Mouse (Mus musculus): ENCODE measurements around the gene Cubn. TPM values are rescaled to one million over a fixed set of nuclear protein-coding genes. Genes with fewer than 3 reads are reported as not detected.

The Cubn gene
- polyA plus RNA-seq, 2 experiments, result 0.04 to 0.06 TPM

- H3K4me2 ChIP-seq (ENCODE audit: low read depth), result peak overlapping the region; percentile 2; the same call in 1 of the 2 replicates
- H3K9me3 ChIP-seq (ENCODE audit: control insufficient read depth, low read length), result no peaks in the 10 kb centered on the region
- no peak overlapping the region for H3K9ac ChIP-seq (replicated peaks)
- no peak overlapping the region for H3K27ac ChIP-seq
- no peak for DNase-seq (ENCODE audit: low read depth in 3 of 3, low spot score in 3 of 3)
- no peak overlapping the region for H3K4me3 ChIP-seq (ENCODE audit: insufficient read depth in 1 of 2, low read depth in 2 of 2, low read length in 2 of 2)
- no peaks in the 10 kb centered on the region for H3K36me3 ChIP-seq (replicated peaks; ENCODE audit: control insufficient read depth, insufficient read depth, low read depth)
- TF ChIP-seq EP300 (IDR thresholded peaks at IDR 0.05; ENCODE audit: low read depth) (no peak), CTCF (IDR thresholded peaks at IDR 0.05; ENCODE audit: low read depth) (no peak)
- ATAC-seq (ENCODE audit: insufficient read depth), result no peak
- WGBS (ENCODE audit: insufficient replicate concordance), result 37% methylated on average over 4 of the region's 4 CpGs
- no peaks in the 10 kb centered on the region for H3K27me3 ChIP-seq (ENCODE audit: control insufficient read depth, insufficient read depth, low read length)
- H3K4me1 ChIP-seq (replicated peaks; ENCODE audit: control insufficient read depth in 2 of 2, insufficient read depth in 2 of 2, low read length in 1 of 2), result peaks cover 10 to 29% of the 10 kb centered on the region in 2 experiments; a peak in 3 of 4 replicates
These were observed 222.8 kb downstream of the Cubn start for GRCm38 (mm10) chr2:13268681-13269293.

GRCm38 (mm10) chr2:13264875-13265274 lies 226.7 kb downstream of the Cubn start:
- Histone ChIP-seq H3K4me1 (replicated peaks; ENCODE audit: control insufficient read depth in 2 of 2, insufficient read depth in 2 of 2, low read length in 1 of 2) (peaks cover 6 to 14% of the 10 kb centered on the region in 2 experiments; a peak in 3 of 4 replicates), H3K9me3 (ENCODE audit: control insufficient read depth, low read length) (no peaks in the 10 kb centered on the region), H3K27ac (no peak overlapping the region), H3K27me3 (ENCODE audit: control insufficient read depth, insufficient read depth, low read length) (no peaks in the 10 kb centered on the region), H3K4me3 (ENCODE audit: insufficient read depth in 1 of 2, low read depth in 2 of 2, low read length in 2 of 2) (no peak overlapping the region), H3K4me2 (ENCODE audit: low read depth) (no peak overlapping the region), H3K9ac (replicated peaks) (no peak overlapping the region), H3K36me3 (replicated peaks; ENCODE audit: control insufficient read depth, insufficient read depth, low read depth) (no peaks in the 10 kb centered on the region)
- DNase-seq (ENCODE audit: low read depth in 3 of 3, low spot score in 3 of 3) (no peak), ATAC-seq (ENCODE audit: insufficient read depth) (no peak)
- TF ChIP-seq EP300 (IDR thresholded peaks at IDR 0.05; ENCODE audit: low read depth) (no peak), CTCF (IDR thresholded peaks at IDR 0.05; ENCODE audit: low read depth) (peak; percentile 78)
- WGBS (ENCODE audit: insufficient replicate concordance), result 44% methylated on average over 4 of the region's 4 CpGs

GRCm38 (mm10) chr2:13263150-13263549 lies 228.5 kb downstream of the Cubn start:
- DNase-seq (ENCODE audit: low read depth in 3 of 3, low spot score in 3 of 3), result no peak
- TF ChIP-seq EP300 (IDR thresholded peaks at IDR 0.05; ENCODE audit: low read depth) (no peak), CTCF (IDR thresholded peaks at IDR 0.05; ENCODE audit: low read depth) (no peak)
- Histone ChIP-seq H3K36me3 (replicated peaks; ENCODE audit: control insufficient read depth, insufficient read depth, low read depth) (no peaks in the 10 kb centered on the region), H3K4me2 (ENCODE audit: low read depth) (no peak overlapping the region), H3K9ac (replicated peaks) (no peak overlapping the region), H3K9me3 (ENCODE audit: control insufficient read depth, low read length) (no peaks in the 10 kb centered on the region), H3K4me3 (ENCODE audit: insufficient read depth in 1 of 2, low read depth in 2 of 2, low read length in 2 of 2) (no peak overlapping the region), H3K4me1 (replicated peaks; ENCODE audit: control insufficient read depth in 2 of 2, insufficient read depth in 2 of 2, low read length in 1 of 2) (peaks cover 0 to 2% of the 10 kb centered on the region in 2 experiments; a peak in 1 of 4 replicates), H3K27me3 (ENCODE audit: control insufficient read depth, insufficient read depth, low read length) (no peaks in the 10 kb centered on the region), H3K27ac (no peak overlapping the region)
- ATAC-seq (ENCODE audit: insufficient read depth), result no peak
- 34% methylated on average over 4 of the region's 4 CpGs for WGBS (ENCODE audit: insufficient replicate concordance)

- H3K27me3 ChIP-seq (ENCODE audit: control insufficient read depth, insufficient read depth, low read length), result no peaks in the 10 kb centered on the region
- no peaks in the 10 kb centered on the region for H3K4me1 ChIP-seq (replicated peaks; ENCODE audit: control insufficient read depth in 2 of 2, insufficient read depth in 2 of 2, low read length in 1 of 2)
- H3K4me3 ChIP-seq (ENCODE audit: insufficient read depth in 1 of 2, low read depth in 2 of 2, low read length in 2 of 2), result no peak overlapping the region
- H3K4me2 ChIP-seq (ENCODE audit: low read depth), result no peak overlapping the region
- no peak overlapping the region for H3K27ac ChIP-seq
- no peak for DNase-seq (ENCODE audit: low read depth in 3 of 3, low spot score in 3 of 3)
- no peaks in the 10 kb centered on the region for H3K36me3 ChIP-seq (replicated peaks; ENCODE audit: control insufficient read depth, insufficient read depth, low read depth)
- no peak for ATAC-seq (ENCODE audit: insufficient read depth)
- H3K9ac ChIP-seq (replicated peaks), result no peak overlapping the region
- H3K9me3 ChIP-seq (ENCODE audit: control insufficient read depth, low read length), result no peaks in the 10 kb centered on the region
- 75% methylated on average over 2 of the region's 2 CpGs for WGBS (ENCODE audit: insufficient replicate concordance)
- no peak for TF ChIP-seq CTCF (IDR thresholded peaks at IDR 0.05; ENCODE audit: low read depth)
- no peak for TF ChIP-seq EP300 (IDR thresholded peaks at IDR 0.05; ENCODE audit: low read depth)
These were observed 233.0 kb downstream of the Cubn start for GRCm38 (mm10) chr2:13258606-13259005.

GRCm38 (mm10) chr2:13240711-13241110 lies 250.9 kb downstream of the Cubn start:
- ATAC-seq (ENCODE audit: insufficient read depth), result no peak
- Histone ChIP-seq H3K4me1 (replicated peaks; ENCODE audit: control insufficient read depth in 2 of 2, insufficient read depth in 2 of 2, low read length in 1 of 2) (no peaks in the 10 kb centered on the region), H3K9ac (replicated peaks) (no peak overlapping the region), H3K36me3 (replicated peaks; ENCODE audit: control insufficient read depth, insufficient read depth, low read depth) (no peaks in the 10 kb centered on the region), H3K27me3 (ENCODE audit: control insufficient read depth, insufficient read depth, low read length) (no peaks in the 10 kb centered on the region), H3K4me3 (ENCODE audit: insufficient read depth in 1 of 2, low read depth in 2 of 2, low read length in 2 of 2) (no peak overlapping the region), H3K9me3 (ENCODE audit: control insufficient read depth, low read length) (no peaks in the 10 kb centered on the region), H3K27ac (no peak overlapping the region), H3K4me2 (ENCODE audit: low read depth) (no peak overlapping the region)
- WGBS (ENCODE audit: insufficient replicate concordance), result 71% methylated on average over 9 of the region's 9 CpGs
- no peak for TF ChIP-seq CTCF (IDR thresholded peaks at IDR 0.05; ENCODE audit: low read depth)
- TF ChIP-seq EP300 (IDR thresholded peaks at IDR 0.05; ENCODE audit: low read depth), result no peak
- no peak for DNase-seq (ENCODE audit: low read depth in 3 of 3, low spot score in 3 of 3)
